Mouse (Mus musculus) heart, embryonic 12.5 days (tissue): ENCODE data around the gene Rtn4. TPM values are rescaled to one million over a fixed set of nuclear protein-coding genes. Genes with fewer than 3 reads are reported as not detected.

ENCODE experiments used
- ATAC-seq: fragments of 200-750 bp; cut with Nextera tagmentation; 2 replicates; pipeline ENCODE4 v1.8.0; 2017; ENCODE audit warnings: moderate TSS enrichment, moderate library complexity; ENCODE audit not compliant: insufficient number of reproducible peaks, low FRiP score
- H3K27ac ChIP-seq: fragments of 300-500 bp; sonication (generic); 2 replicates; pipeline ENCODE4 v1.5.1; 2016; ENCODE audit warnings: mild to moderate bottlenecking, moderate library complexity; ENCODE audit not compliant: poor library complexity, severe bottlenecking
- H3K27me3 ChIP-seq: fragments of 300-500 bp; sonication (generic); replicated peaks from 2 replicates; pipeline ENCODE4 v1.6.1; 2016; ENCODE audit warnings: mild to moderate bottlenecking, moderate library complexity
- H3K36me3 ChIP-seq: fragments of 300-500 bp; sonication (generic); 2 replicates; pipeline ENCODE4 v1.6.1; 2016; ENCODE audit warnings: mild to moderate bottlenecking, moderate library complexity
- H3K4me1 ChIP-seq: fragments of 300-500 bp; sonication (generic); replicated peaks from 2 replicates; pipeline ENCODE4 v1.6.1; 2016; ENCODE audit warnings: mild to moderate bottlenecking
- H3K4me2 ChIP-seq: fragments of 300-500 bp; sonication (generic); 2 replicates; pipeline ENCODE4 v1.6.1; 2016; ENCODE audit warnings: mild to moderate bottlenecking, moderate library complexity
- H3K4me3 ChIP-seq: fragments of 300-500 bp; sonication (generic); 2 replicates; pipeline ENCODE4 v1.5.1; 2016; ENCODE audit warnings: mild to moderate bottlenecking
- H3K9ac ChIP-seq: fragments of 300-500 bp; sonication (generic); 2 replicates; pipeline ENCODE4 v1.6.1; 2016; ENCODE audit warnings: mild to moderate bottlenecking, moderate library complexity
- H3K9me3 ChIP-seq: fragments of 300-500 bp; sonication (generic); replicated peaks from 2 replicates; pipeline ENCODE4 v1.6.1; 2016; ENCODE audit warnings: mild to moderate bottlenecking, moderate library complexity
- WGBS: fragments of 180-500 bp; shearing (Covaris S2); methylation state at CpG from one replicate; pipeline ENCODE4 v1.1.7; 2016; 5-methylcytosine and 5-hydroxymethylcytosine counted together
- polyA plus RNA-seq: library from polyadenylated mRNA; unstranded; fragments of >200 nt; fragmentation: Nextera tagmentation; extraction: Ambion mirVana; gene quantifications from 2 replicates; pipeline ENCODE4 v1.2.1, GENCODE M21; 2016

The Rtn4 gene
- polyA plus RNA-seq, 1 experiment from 2014 or later, result 77.8 TPM

- Histone ChIP-seq H3K36me3 (0 out of 2 replicates have a peak, but pooled peaks cover 16% of the 10 kb centered on the region), H3K4me1 (peaks cover 4% of the 10 kb centered on the region; the same call in 1 of the 2 replicates), H3K4me2 (no peak overlapping the region), H3K27ac (no peak overlapping the region), H3K27me3 (no peaks in the 10 kb centered on the region), H3K4me3 (no peak overlapping the region), H3K9ac (no peak overlapping the region), H3K9me3 (no peaks in the 10 kb centered on the region)
- ATAC-seq, result no peak
- 90% methylated on average over 7 of the region's 7 CpGs for WGBS
Observed at GRCm38 (mm10) chr11:29714114-29714513, 21.4 kb downstream of the Rtn4 start.

DNA sequence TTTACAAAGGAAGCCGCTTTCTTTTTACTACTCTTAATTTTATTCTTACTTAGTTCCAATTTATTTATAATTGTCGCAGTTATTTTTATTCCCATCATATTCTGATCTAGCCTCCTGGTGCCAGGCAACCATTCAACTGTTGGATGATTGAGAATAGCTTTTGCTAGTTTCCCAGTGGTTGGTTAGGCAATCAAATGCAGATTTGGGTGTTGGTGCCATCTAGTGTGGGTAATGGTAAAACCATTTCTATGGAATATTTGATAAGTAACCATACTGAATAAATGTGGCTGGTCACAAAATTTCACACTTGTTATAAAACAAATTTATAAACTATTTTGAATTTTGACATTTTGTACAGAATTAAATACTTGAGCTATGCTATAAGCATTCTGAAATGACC is 22.0 kb downstream of the Rtn4 start:
- Histone ChIP-seq H3K4me1 (peaks cover 4% of the 10 kb centered on the region; the same call in 1 of the 2 replicates), H3K27ac (no peak overlapping the region), H3K4me2 (no peak overlapping the region), H3K27me3 (no peaks in the 10 kb centered on the region), H3K36me3 (0 out of 2 replicates have a peak, but pooled peaks cover 14% of the 10 kb centered on the region), H3K9ac (no peak overlapping the region), H3K9me3 (no peaks in the 10 kb centered on the region), H3K4me3 (no peak overlapping the region)
- no peak for ATAC-seq
- WGBS, result 94% methylated on average over 2 of the region's 2 CpGs

DNA sequence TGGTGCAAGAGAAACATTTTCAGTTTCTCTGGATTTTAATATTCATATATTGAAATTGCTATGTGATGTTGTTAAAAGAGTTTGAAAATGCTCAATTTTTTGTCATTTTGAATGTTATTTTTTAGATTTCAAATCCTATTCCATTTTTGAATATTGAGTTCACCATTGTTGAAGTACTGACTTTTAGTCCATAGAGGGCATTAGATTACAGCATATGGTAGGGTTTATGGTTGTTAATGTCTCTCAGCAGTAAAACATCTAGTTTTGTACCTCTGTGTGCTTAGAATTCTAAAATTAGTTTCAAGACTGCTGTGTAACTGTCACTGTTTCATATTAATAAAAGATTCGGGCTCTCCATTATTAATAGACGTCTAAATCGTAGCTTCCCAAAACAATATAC is 22.8 kb downstream of the Rtn4 start:
- ATAC-seq, result no peak
- peaks cover 4% of the 10 kb centered on the region; the same call in 1 of the 2 replicates for H3K4me1 ChIP-seq
- no peak overlapping the region for H3K27ac ChIP-seq
- H3K9ac ChIP-seq, result no peak overlapping the region
- H3K9me3 ChIP-seq, result no peaks in the 10 kb centered on the region
- 88% methylated on average over 3 of the region's 3 CpGs for WGBS
- no peak overlapping the region for H3K4me2 ChIP-seq
- H3K4me3 ChIP-seq, result no peak overlapping the region
- no peaks in the 10 kb centered on the region for H3K27me3 ChIP-seq
- 0 out of 2 replicates have a peak, but pooled peaks cover 12% of the 10 kb centered on the region for H3K36me3 ChIP-seq

DNA sequence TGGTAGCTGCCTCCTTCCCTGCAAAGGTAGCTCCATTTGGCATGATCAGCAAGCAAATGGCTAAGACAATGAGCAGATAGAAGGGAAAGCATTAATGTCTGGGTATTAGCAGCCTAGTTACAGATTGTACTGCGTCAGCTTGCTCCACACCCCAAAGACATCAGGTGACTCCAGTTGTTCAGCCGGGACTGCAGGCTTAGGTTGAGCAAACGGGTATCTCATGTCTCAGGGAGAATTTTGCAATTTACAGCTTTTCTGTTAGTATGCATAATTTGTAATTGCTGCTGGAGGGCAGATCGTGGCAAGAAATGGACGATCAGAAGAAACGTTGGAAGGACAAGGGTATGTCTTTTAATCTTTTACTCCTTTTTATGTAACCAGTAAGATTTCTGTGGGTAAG is 25.8 kb downstream of the Rtn4 start:
- no peak for ATAC-seq
- 66% methylated on average over 6 of the region's 6 CpGs for WGBS
- H3K4me1 ChIP-seq, result peaks cover 8% of the 10 kb centered on the region; the same call in 1 of the 2 replicates
- H3K27me3 ChIP-seq, result no peaks in the 10 kb centered on the region
- 0 out of 2 replicates have a peak, but pooled peaks cover 4% of the 10 kb centered on the region for H3K36me3 ChIP-seq
- H3K9me3 ChIP-seq, result no peaks in the 10 kb centered on the region
- no peak overlapping the region for H3K9ac ChIP-seq
- no peak overlapping the region for H3K4me3 ChIP-seq
- no peak overlapping the region for H3K4me2 ChIP-seq
- no peak overlapping the region for H3K27ac ChIP-seq

DNA sequence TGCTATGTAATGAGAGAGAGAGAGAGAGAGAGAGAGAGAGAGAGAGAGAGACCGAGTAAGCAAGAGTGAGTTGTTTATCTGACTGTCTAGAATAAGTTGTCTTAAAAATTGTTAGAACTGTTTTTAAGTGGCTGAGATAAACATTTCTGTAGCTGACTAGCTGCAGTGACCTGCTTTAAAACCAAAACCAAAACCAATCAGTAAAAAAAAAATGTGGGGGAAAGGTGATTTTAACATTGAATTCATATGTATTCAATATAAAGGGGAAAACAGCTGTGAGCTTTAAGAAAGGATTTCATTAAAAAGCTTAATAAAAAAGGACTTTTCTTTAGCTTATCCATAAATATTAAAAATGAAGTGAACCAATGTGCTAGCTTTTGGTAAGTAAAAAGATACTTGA is 26.9 kb downstream of the Rtn4 start:
- H3K4me1 ChIP-seq, result peaks cover 8% of the 10 kb centered on the region; the same call in 1 of the 2 replicates
- H3K9ac ChIP-seq, result no peak overlapping the region
- H3K4me3 ChIP-seq, result no peak overlapping the region
- no peaks in the 10 kb centered on the region for H3K9me3 ChIP-seq
- peaks cover 3% of the 10 kb centered on the region for H3K36me3 ChIP-seq
- H3K27me3 ChIP-seq, result no peaks in the 10 kb centered on the region
- no peak for ATAC-seq
- H3K4me2 ChIP-seq, result no peak overlapping the region
- no peak overlapping the region for H3K27ac ChIP-seq
- WGBS, result 68% methylated on average over 1 of the region's 1 CpGs

DNA sequence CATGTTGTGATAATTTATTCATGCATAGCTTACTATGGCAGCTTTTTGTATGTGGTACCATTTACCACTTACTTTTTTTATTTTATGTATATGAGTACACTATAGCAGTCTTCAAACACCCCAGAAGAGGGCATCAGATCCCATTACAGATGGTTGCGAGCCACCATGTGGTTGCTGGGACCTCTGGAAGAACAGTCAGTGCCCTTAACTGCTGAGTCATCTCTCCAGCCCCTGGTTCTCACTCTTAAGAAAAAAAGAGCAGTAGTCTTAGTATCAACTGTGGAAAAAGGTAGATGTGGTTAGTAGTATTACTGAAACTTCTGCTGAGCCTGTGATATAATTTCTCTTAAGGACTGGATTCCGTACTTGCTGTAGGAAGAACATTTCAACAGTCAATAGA is 31.5 kb downstream of the Rtn4 start:
- Histone ChIP-seq H3K9me3 (no peaks in the 10 kb centered on the region), H3K4me1 (peaks cover 6% of the 10 kb centered on the region; the same call in 1 of the 2 replicates), H3K27me3 (no peaks in the 10 kb centered on the region), H3K9ac (no peak overlapping the region), H3K27ac (no peak overlapping the region), H3K4me3 (no peak overlapping the region), H3K4me2 (no peak overlapping the region), H3K36me3 (peaks cover 6% of the 10 kb centered on the region)
- WGBS, result 95% methylated on average over 2 of the region's 2 CpGs
- no peak for ATAC-seq

GRCm38 (mm10) chr11:29725167-29725566 is 32.4 kb downstream of the Rtn4 start:
- Histone ChIP-seq H3K36me3 (peaks cover 8% of the 10 kb centered on the region), H3K27ac (no peak overlapping the region), H3K4me1 (peaks cover 6% of the 10 kb centered on the region; the same call in 1 of the 2 replicates), H3K9me3 (no peaks in the 10 kb centered on the region), H3K4me2 (no peak overlapping the region), H3K27me3 (no peaks in the 10 kb centered on the region), H3K4me3 (no peak overlapping the region), H3K9ac (no peak overlapping the region)
- ATAC-seq, result no peak

- Histone ChIP-seq H3K4me3 (no peak overlapping the region), H3K9me3 (no peaks in the 10 kb centered on the region), H3K27ac (no peak overlapping the region), H3K27me3 (no peaks in the 10 kb centered on the region), H3K9ac (no peak overlapping the region), H3K36me3 (peaks cover 8% of the 10 kb centered on the region), H3K4me1 (peaks cover 6% of the 10 kb centered on the region; the same call in 1 of the 2 replicates), H3K4me2 (no peak overlapping the region)
- WGBS, result 89% methylated on average over 1 of the region's 1 CpGs
- ATAC-seq, result no peak
Observed at GRCm38 (mm10) chr11:29725610-29726009, 32.9 kb downstream of the Rtn4 start.

DNA sequence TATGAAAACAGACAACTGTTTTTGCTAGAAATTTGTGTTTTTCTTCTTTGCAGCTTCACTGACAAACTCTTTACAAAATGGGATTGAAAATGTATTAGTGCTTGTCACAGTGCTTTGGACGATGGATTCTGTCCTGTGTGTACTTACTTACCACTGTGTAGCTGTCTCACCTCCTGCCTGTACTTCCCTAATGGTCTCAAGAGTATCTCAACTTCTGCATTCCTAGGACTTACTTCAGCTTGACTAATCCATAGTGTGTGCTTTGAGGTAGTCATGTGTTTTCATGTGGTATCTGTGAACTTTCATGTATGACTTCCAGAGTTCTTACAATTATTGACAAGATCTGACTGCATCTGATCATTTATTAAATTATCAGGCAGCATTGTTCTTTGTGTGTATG is 35.2 kb downstream of the Rtn4 start:
- Histone ChIP-seq H3K4me3 (no peak overlapping the region), H3K9me3 (no peaks in the 10 kb centered on the region), H3K4me2 (no peak overlapping the region), H3K4me1 (peaks cover 5% of the 10 kb centered on the region; the same call in 1 of the 2 replicates), H3K9ac (no peak overlapping the region), H3K36me3 (peaks cover 12% of the 10 kb centered on the region), H3K27me3 (no peaks in the 10 kb centered on the region), H3K27ac (no peak overlapping the region)
- WGBS, result 86% methylated on average over 1 of the region's 1 CpGs
- no peak for ATAC-seq

- Histone ChIP-seq H3K9ac (no peak overlapping the region), H3K4me2 (no peak overlapping the region), H3K4me3 (no peak overlapping the region), H3K9me3 (no peaks in the 10 kb centered on the region), H3K27ac (no peak overlapping the region), H3K27me3 (no peaks in the 10 kb centered on the region), H3K36me3 (peaks cover 26% of the 10 kb centered on the region), H3K4me1 (peaks cover 12% of the 10 kb centered on the region)
- ATAC-seq, result 0 out of 2 replicates have a peak, but pooled peaks have one; percentile 39
- WGBS, result 83% methylated on average over 2 of the region's 2 CpGs
Observed at GRCm38 (mm10) chr11:29739752-29740151, 47.0 kb downstream of the Rtn4 start.

- Histone ChIP-seq H3K4me3 (no peak overlapping the region), H3K9ac (no peak overlapping the region), H3K36me3 (peaks cover 49% of the 10 kb centered on the region), H3K27me3 (no peaks in the 10 kb centered on the region), H3K27ac (no peak overlapping the region), H3K4me2 (no peak overlapping the region), H3K9me3 (no peaks in the 10 kb centered on the region), H3K4me1 (peaks cover under 1% of the 10 kb centered on the region)
- ATAC-seq, result no peak
- WGBS, result 93% methylated on average over 5 of the region's 5 CpGs
Observed at GRCm38 (mm10) chr11:29744760-29745430, 52.1 kb downstream of the Rtn4 start.

- 86% methylated on average over 2 of the region's 2 CpGs for WGBS
- Histone ChIP-seq H3K4me3 (no peak overlapping the region), H3K9ac (no peak overlapping the region), H3K4me1 (no peaks in the 10 kb centered on the region), H3K27me3 (no peaks in the 10 kb centered on the region), H3K4me2 (no peak overlapping the region), H3K9me3 (no peaks in the 10 kb centered on the region), H3K36me3 (peaks cover 52% of the 10 kb centered on the region), H3K27ac (no peak overlapping the region)
- ATAC-seq, result no peak
Observed at GRCm38 (mm10) chr11:29745513-29745912, 52.8 kb downstream of the Rtn4 start.
